23 mouse cellular contexts compared by ENCODE assay signal in genomic region chr5:138137257-138137656, GRCm38 (mm10). TPM values are rescaled to one million over a fixed set of nuclear protein-coding genes. Genes with fewer than 3 reads are reported as not detected.
DNase-seq lines count a peak whose midpoint lies in the region; ATAC-seq and TF ChIP-seq lines count a peak whose summit lies in the region.
"Had no signal": no experiment of that assay in that cellular context is flagged by ENCODE, and none has a peak within 500 bp of the region (broad histone marks: within the 10 kb centered on the region; RNA-seq: fewer than 3 reads in every experiment).

No protein-coding gene starts in this region.

- WGBS in kidney, embryonic 16.5 days = 63% methylated on average over 4 of the region's 4 CpGs
- WGBS in kidney, adult 2 months = 57% methylated on average over 4 of the region's 4 CpGs
- 50% methylated on average over 4 of the region's 4 CpGs for WGBS in intestine, embryonic 15.5 days
- WGBS in liver, embryonic 15.5 days (ENCODE audit: insufficient replicate concordance) = 14% methylated on average over 4 of the region's 4 CpGs
- 45% methylated on average over 4 of the region's 4 CpGs for WGBS in stomach, embryonic 16.5 days
- 88% methylated on average over 4 of the region's 4 CpGs for WGBS in limb, embryonic 10.5 days

- no peak for TF ChIP-seq CTCF in kidney, adult 2 months (conservative IDR thresholded peaks at IDR 0.05; ENCODE audit: insufficient read depth, insufficient read length, low read depth, low read length)

- DNase-seq in kidney, adult 2 months = no peak
- no peak for DNase-seq in limb, embryonic 10.5 days (ENCODE audit: low spot score)
- DNase-seq: adrenal gland, adult 8-10 months; cerebellum, adult 2 months; gastrocnemius, postnatal 25 days; left cerebral cortex, postnatal 4 days; right cerebral cortex, postnatal 25 days; thymus, adult 18-20 months had no signal

- peak; percentile 27; the same call in 1 of the 2 replicates for ATAC-seq in kidney, embryonic 16.5 days (ENCODE audit: low FRiP score, low TSS enrichment)
- peak; percentile 65 for ATAC-seq in intestine, embryonic 15.5 days
- ATAC-seq in liver, embryonic 15.5 days (ENCODE audit: insufficient read depth) = peak; percentile 72
- ATAC-seq in stomach, embryonic 16.5 days (ENCODE audit: insufficient read depth, low FRiP score) = peak; percentile 28; the same call in 1 of the 2 replicates
- no peak for ATAC-seq in megakaryocyte, adult 5-6 weeks (ENCODE audit: poor library complexity, severe bottlenecking)
- no peak for ATAC-seq in CD4-positive, CD25-positive, alpha-beta regulatory T cell, adult 4 months
- ATAC-seq: midbrain, embryonic 15.5 days had no signal

- peaks cover 34% of the 10 kb centered on the region for H3K36me3 ChIP-seq in kidney, embryonic 16.5 days (ENCODE audit: insufficient read depth, low read length)
- no peaks in the 10 kb centered on the region; the same call in 1 of the 2 replicates for H3K36me3 ChIP-seq in kidney, adult 2 months (ENCODE audit: control insufficient read depth, insufficient read depth, low read length)
- peaks cover 25% of the 10 kb centered on the region; the same call in 1 of the 2 replicates for H3K36me3 ChIP-seq in intestine, embryonic 15.5 days
- peaks cover 31% of the 10 kb centered on the region for H3K36me3 ChIP-seq in liver, embryonic 15.5 days (replicated peaks)
- H3K36me3 ChIP-seq in stomach, embryonic 16.5 days (ENCODE audit: control insufficient read depth, insufficient read depth, low read length) = peaks cover 7% of the 10 kb centered on the region
- peaks cover 45% of the 10 kb centered on the region for H3K36me3 ChIP-seq in limb, embryonic 10.5 days

- H3K4me1 ChIP-seq in kidney, embryonic 16.5 days (ENCODE audit: insufficient read depth, low read length) = no peaks in the 10 kb centered on the region
- no peaks in the 10 kb centered on the region; the same call in 1 of the 2 replicates for H3K4me1 ChIP-seq in kidney, adult 2 months (ENCODE audit: control insufficient read depth, insufficient read depth, low read length)
- 0 out of 2 replicates have a peak, but pooled peaks cover 3% of the 10 kb centered on the region for H3K4me1 ChIP-seq in intestine, embryonic 15.5 days (replicated peaks)
- peaks cover 18% of the 10 kb centered on the region for H3K4me1 ChIP-seq in liver, embryonic 15.5 days (replicated peaks)
- H3K4me1 ChIP-seq in stomach, embryonic 16.5 days (ENCODE audit: control insufficient read depth, insufficient read depth, low read length) = no peaks in the 10 kb centered on the region
- H3K4me1 ChIP-seq in limb, embryonic 10.5 days = no peaks in the 10 kb centered on the region
- H3K4me1 ChIP-seq: embryonic facial prominence, embryonic 13.5 days; forebrain, embryonic 13.5 days; kidney, embryonic 15.5 days; midbrain, embryonic 15.5 days; neural tube, embryonic 12.5 days had no signal

- H3K27ac ChIP-seq in kidney, embryonic 16.5 days (ENCODE audit: low read length) = no peak overlapping the region
- no peak overlapping the region for H3K27ac ChIP-seq in kidney, adult 2 months (ENCODE audit: insufficient read depth, low read depth, low read length)
- H3K27ac ChIP-seq in intestine, embryonic 15.5 days = 0 out of 2 replicates have a peak overlapping the region, but pooled peaks have one; percentile 63
- H3K27ac ChIP-seq in liver, embryonic 15.5 days (replicated peaks) = no peak overlapping the region
- H3K27ac ChIP-seq in stomach, embryonic 16.5 days (ENCODE audit: low read length) = no peak overlapping the region
- no peak overlapping the region for H3K27ac ChIP-seq in limb, embryonic 10.5 days
- H3K27ac ChIP-seq: embryonic facial prominence, embryonic 13.5 days; forebrain, embryonic 13.5 days; heart, embryonic 13.5 days; hindbrain, embryonic 14.5 days; kidney, embryonic 15.5 days; midbrain, embryonic 15.5 days; neural tube, embryonic 12.5 days had no signal

- TF ChIP-seq POLR2A in kidney, adult 2 months (IDR thresholded peaks at IDR 0.05; ENCODE audit: low read depth, low read length) = no peak

- H3K4me3 ChIP-seq in kidney, embryonic 16.5 days (ENCODE audit: low read length) = no peak overlapping the region
- H3K4me3 ChIP-seq in kidney, adult 2 months (ENCODE audit: insufficient read depth, low read depth, low read length) = no peak overlapping the region
- H3K4me3 ChIP-seq in intestine, embryonic 15.5 days (replicated peaks) = no peak overlapping the region
- no peak overlapping the region for H3K4me3 ChIP-seq in liver, embryonic 15.5 days (replicated peaks)
- no peak overlapping the region for H3K4me3 ChIP-seq in stomach, embryonic 16.5 days (replicated peaks; ENCODE audit: low read length)
- H3K4me3 ChIP-seq in limb, embryonic 10.5 days = no peak overlapping the region
- H3K4me3 ChIP-seq: embryonic facial prominence, embryonic 13.5 days; erythroblast, embryonic 14.5 days; forebrain, embryonic 13.5 days; heart, embryonic 13.5 days; kidney, embryonic 15.5 days; megakaryocyte, embryonic 14.5 days; midbrain, embryonic 15.5 days; neural tube, embryonic 12.5 days had no signal

- H3K9me3 ChIP-seq in kidney, embryonic 16.5 days (ENCODE audit: low read length) = no peaks in the 10 kb centered on the region
- H3K9me3 ChIP-seq in intestine, embryonic 15.5 days = no peaks in the 10 kb centered on the region
- H3K9me3 ChIP-seq in liver, embryonic 15.5 days (replicated peaks) = no peaks in the 10 kb centered on the region
- no peaks in the 10 kb centered on the region for H3K9me3 ChIP-seq in stomach, embryonic 16.5 days (replicated peaks; ENCODE audit: control insufficient read depth, low read length)
- H3K9me3 ChIP-seq in limb, embryonic 10.5 days (replicated peaks) = no peaks in the 10 kb centered on the region
- H3K9me3 ChIP-seq: embryonic facial prominence, embryonic 13.5 days; forebrain, embryonic 13.5 days; heart, embryonic 13.5 days; kidney, embryonic 15.5 days; megakaryocyte, embryonic 14.5 days; midbrain, embryonic 15.5 days; neural tube, embryonic 12.5 days had no signal

- H3K4me2 ChIP-seq in kidney, embryonic 16.5 days (replicated peaks; ENCODE audit: low read depth, low read length) = no peak overlapping the region
- H3K4me2 ChIP-seq in intestine, embryonic 15.5 days (replicated peaks) = no peak overlapping the region
- no peak overlapping the region for H3K4me2 ChIP-seq in liver, embryonic 15.5 days
- no peak overlapping the region for H3K4me2 ChIP-seq in stomach, embryonic 16.5 days (ENCODE audit: low read depth, low read length)
- H3K4me2 ChIP-seq: embryonic facial prominence, embryonic 13.5 days; forebrain, embryonic 13.5 days; heart, embryonic 13.5 days; hindbrain, embryonic 14.5 days; kidney, embryonic 15.5 days; midbrain, embryonic 15.5 days; neural tube, embryonic 12.5 days had no signal

- H3K27me3 ChIP-seq in kidney, embryonic 16.5 days (ENCODE audit: insufficient read depth, low read length) = no peaks in the 10 kb centered on the region
- no peaks in the 10 kb centered on the region for H3K27me3 ChIP-seq in kidney, adult 2 months (replicated peaks; ENCODE audit: control insufficient read depth, insufficient read depth, low read length)
- H3K27me3 ChIP-seq in intestine, embryonic 15.5 days (replicated peaks) = no peaks in the 10 kb centered on the region
- no peaks in the 10 kb centered on the region for H3K27me3 ChIP-seq in liver, embryonic 15.5 days
- no peaks in the 10 kb centered on the region for H3K27me3 ChIP-seq in stomach, embryonic 16.5 days (ENCODE audit: control insufficient read depth, insufficient read depth, low read length)
- H3K27me3 ChIP-seq in limb, embryonic 10.5 days (ENCODE audit: low read depth, poor library complexity, severe bottlenecking) = no peaks in the 10 kb centered on the region
- H3K27me3 ChIP-seq: embryonic facial prominence, embryonic 13.5 days; forebrain, embryonic 13.5 days; heart, embryonic 13.5 days; kidney, embryonic 15.5 days; megakaryocyte, embryonic 14.5 days; midbrain, embryonic 15.5 days; neural tube, embryonic 12.5 days had no signal

- H3K9ac ChIP-seq in kidney, embryonic 16.5 days (replicated peaks; ENCODE audit: low read length) = no peak overlapping the region
- no peak overlapping the region for H3K9ac ChIP-seq in intestine, embryonic 15.5 days
- no peak overlapping the region for H3K9ac ChIP-seq in liver, embryonic 15.5 days
- H3K9ac ChIP-seq in stomach, embryonic 16.5 days (ENCODE audit: low read length) = no peak overlapping the region
- H3K9ac ChIP-seq: embryonic facial prominence, embryonic 13.5 days; forebrain, embryonic 13.5 days; heart, embryonic 13.5 days; hindbrain, embryonic 14.5 days; kidney, embryonic 15.5 days; midbrain, embryonic 15.5 days; neural tube, embryonic 12.5 days had no signal

RNA-seq across cellular contexts. Expression of gene Zfp113, which starts 18.3 kb away (rescaled TPM):
- 22.1 and 29.5 TPM in 2 replicates for polyA plus RNA-seq in kidney, embryonic 16.5 days (2015; fragmentation: Nextera tagmentation; extraction: Ambion mirVana)
- 3.4 and 4.4 TPM in 2 replicates for polyA plus RNA-seq in kidney, adult 2 months (2012; rRNA removed)
- 15.8 and 16.4 TPM in 2 replicates for polyA plus RNA-seq in intestine, embryonic 15.5 days (2015; fragmentation: Nextera tagmentation; extraction: Ambion mirVana)
- polyA plus RNA-seq in liver, embryonic 15.5 days (2015; fragmentation: Nextera tagmentation; extraction: Ambion mirVana) = 4.2 and 5.1 TPM in 2 replicates
- polyA plus RNA-seq in stomach, embryonic 16.5 days (2015; fragmentation: Nextera tagmentation; extraction: Ambion mirVana) = 13.3 and 15.1 TPM in 2 replicates
- 1.4 and 5.4 TPM in 2 replicates for total RNA-seq in megakaryocyte, adult 5-6 weeks (2015)
- total RNA-seq in megakaryocyte, adult 5-6 weeks (2017) = 2.0 and 3.5 TPM in 2 replicates
- polyA plus RNA-seq in CD4-positive, CD25-positive, alpha-beta regulatory T cell, adult 4 months (2017; shearing (Covaris generic)) = 10 to 100 TPM; 10.6 to 20.3 TPM
- polyA plus RNA-seq in limb, embryonic 10.5 days (2016; fragmentation: Nextera tagmentation; extraction: Ambion mirVana) = 29.7 and 36.3 TPM in 2 replicates

RNA-seq across cellular contexts. Expression of gene Zscan21, which starts 20.6 kb away (rescaled TPM):
- polyA plus RNA-seq in kidney, embryonic 16.5 days (2015; fragmentation: Nextera tagmentation; extraction: Ambion mirVana) = 73.4 and 76.4 TPM in 2 replicates
- 9.8 and 10.9 TPM in 2 replicates for polyA plus RNA-seq in kidney, adult 2 months (2012; rRNA removed)
- polyA plus RNA-seq in intestine, embryonic 15.5 days (2015; fragmentation: Nextera tagmentation; extraction: Ambion mirVana) = 43.3 and 45.9 TPM in 2 replicates
- 14.6 and 16.8 TPM in 2 replicates for polyA plus RNA-seq in liver, embryonic 15.5 days (2015; fragmentation: Nextera tagmentation; extraction: Ambion mirVana)
- 44.2 and 45.5 TPM in 2 replicates for polyA plus RNA-seq in stomach, embryonic 16.5 days (2015; fragmentation: Nextera tagmentation; extraction: Ambion mirVana)
- total RNA-seq in megakaryocyte, adult 5-6 weeks (2015) = 10.3 and 12.2 TPM in 2 replicates
- 7.2 and 7.7 TPM in 2 replicates for total RNA-seq in megakaryocyte, adult 5-6 weeks (2017)
- 10 to 100 TPM; 22.8 TPM for polyA plus RNA-seq in CD4-positive, CD25-positive, alpha-beta regulatory T cell, adult 4 months (2017; shearing (Covaris generic))
- 87.1 and 97.2 TPM in 2 replicates for polyA plus RNA-seq in limb, embryonic 10.5 days (2016; fragmentation: Nextera tagmentation; extraction: Ambion mirVana)

RNA-seq across cellular contexts. Expression of gene Cops6, which starts 23.6 kb away (rescaled TPM):
- polyA plus RNA-seq in kidney, embryonic 16.5 days (2015; fragmentation: Nextera tagmentation; extraction: Ambion mirVana) = 348 and 375 TPM in 2 replicates
- polyA plus RNA-seq in kidney, adult 2 months (2012; rRNA removed) = 141 and 144 TPM in 2 replicates
- 276 and 300 TPM in 2 replicates for polyA plus RNA-seq in intestine, embryonic 15.5 days (2015; fragmentation: Nextera tagmentation; extraction: Ambion mirVana)
- 159 and 170 TPM in 2 replicates for polyA plus RNA-seq in liver, embryonic 15.5 days (2015; fragmentation: Nextera tagmentation; extraction: Ambion mirVana)
- 281 and 289 TPM in 2 replicates for polyA plus RNA-seq in stomach, embryonic 16.5 days (2015; fragmentation: Nextera tagmentation; extraction: Ambion mirVana)
- total RNA-seq in megakaryocyte, adult 5-6 weeks (2015) = 115 and 124 TPM in 2 replicates
- 34.7 and 37.8 TPM in 2 replicates for total RNA-seq in megakaryocyte, adult 5-6 weeks (2017)
- polyA plus RNA-seq in CD4-positive, CD25-positive, alpha-beta regulatory T cell, adult 4 months (2017; shearing (Covaris generic)) = 100 to 1,000 TPM; 184 to 231 TPM
- polyA plus RNA-seq in limb, embryonic 10.5 days (2016; fragmentation: Nextera tagmentation; extraction: Ambion mirVana) = 381 and 386 TPM in 2 replicates

RNA-seq across cellular contexts. Expression of gene Ap4m1, which starts 34.5 kb away (rescaled TPM):
- polyA plus RNA-seq in kidney, embryonic 16.5 days (2015; fragmentation: Nextera tagmentation; extraction: Ambion mirVana) = 26.1 and 29.5 TPM in 2 replicates
- 22.9 and 23.6 TPM in 2 replicates for polyA plus RNA-seq in kidney, adult 2 months (2012; rRNA removed)
- polyA plus RNA-seq in intestine, embryonic 15.5 days (2015; fragmentation: Nextera tagmentation; extraction: Ambion mirVana) = 19.8 and 20.6 TPM in 2 replicates
- polyA plus RNA-seq in liver, embryonic 15.5 days (2015; fragmentation: Nextera tagmentation; extraction: Ambion mirVana) = 5.3 and 6.0 TPM in 2 replicates
- 22.2 and 22.4 TPM in 2 replicates for polyA plus RNA-seq in stomach, embryonic 16.5 days (2015; fragmentation: Nextera tagmentation; extraction: Ambion mirVana)
- 11.3 and 11.7 TPM in 2 replicates for total RNA-seq in megakaryocyte, adult 5-6 weeks (2015)
- total RNA-seq in megakaryocyte, adult 5-6 weeks (2017) = 23.5 and 28.5 TPM in 2 replicates
- 1 to 10 TPM; 5.3 to 6.1 TPM for polyA plus RNA-seq in CD4-positive, CD25-positive, alpha-beta regulatory T cell, adult 4 months (2017; shearing (Covaris generic))
- polyA plus RNA-seq in limb, embryonic 10.5 days (2016; fragmentation: Nextera tagmentation; extraction: Ambion mirVana) = 26.4 and 32.0 TPM in 2 replicates

RNA-seq across cellular contexts. Expression of gene Mcm7, which starts 35.0 kb away (rescaled TPM):
- polyA plus RNA-seq in kidney, embryonic 16.5 days (2015; fragmentation: Nextera tagmentation; extraction: Ambion mirVana) = 223 and 230 TPM in 2 replicates
- polyA plus RNA-seq in kidney, adult 2 months (2012; rRNA removed) = 15.5 and 16.5 TPM in 2 replicates
- polyA plus RNA-seq in intestine, embryonic 15.5 days (2015; fragmentation: Nextera tagmentation; extraction: Ambion mirVana) = 153 and 165 TPM in 2 replicates
- 174 and 176 TPM in 2 replicates for polyA plus RNA-seq in liver, embryonic 15.5 days (2015; fragmentation: Nextera tagmentation; extraction: Ambion mirVana)
- 132 and 136 TPM in 2 replicates for polyA plus RNA-seq in stomach, embryonic 16.5 days (2015; fragmentation: Nextera tagmentation; extraction: Ambion mirVana)
- 114 and 128 TPM in 2 replicates for total RNA-seq in megakaryocyte, adult 5-6 weeks (2015)
- total RNA-seq in megakaryocyte, adult 5-6 weeks (2017) = 184 and 191 TPM in 2 replicates
- 10 to 100 TPM; 47.6 to 74.5 TPM for polyA plus RNA-seq in CD4-positive, CD25-positive, alpha-beta regulatory T cell, adult 4 months (2017; shearing (Covaris generic))
- polyA plus RNA-seq in limb, embryonic 10.5 days (2016; fragmentation: Nextera tagmentation; extraction: Ambion mirVana) = 384 and 399 TPM in 2 replicates

Comparison
In these comparisons a context has a peak if more than half of its experiments do, and no peak if none do; other contexts are left out.
1. ATAC-seq: peak in kidney, embryonic 16.5 days (single experiment), intestine, embryonic 15.5 days (single experiment), liver, embryonic 15.5 days (single experiment) and stomach, embryonic 16.5 days (single experiment); none in megakaryocyte, adult 5-6 weeks (single experiment) and CD4-positive, CD25-positive, alpha-beta regulatory T cell, adult 4 months (single experiment).